Mouse (Mus musculus) G1E (cell line): ENCODE measurements around the gene Mmd2.

Experiments
- CTCF ChIP-seq: IDR thresholded peaks from 2 replicates; pipeline ENCODE4 v1.5.1; 2012; ENCODE audit warnings: low read depth, low read length, inconsistent platforms, mixed read lengths
- GATA1 ChIP-seq: IDR thresholded peaks from 2 replicates; pipeline ENCODE4 v1.6.1; 2012; ENCODE audit warnings: borderline replicate concordance, low read length, inconsistent platforms, mixed read lengths

- TF ChIP-seq CTCF (no peak), GATA1 (no peak)
Measured at GRCm38 (mm10) chr5:142537286-142537685, 71.3 kb downstream of the Mmd2 start.
